Mouse (Mus musculus) bone marrow, adult 2 months (tissue): ENCODE data around the gene Shisa5.

Experiments used
- CTCF ChIP-seq: fragments of 200-500 bp; IDR thresholded peaks from 2 replicates; pipeline ENCODE4 v1.5.1; 2011; ENCODE audit warnings: low read length, control low read depth; ENCODE audit not compliant: control insufficient read depth, insufficient read depth
- POLR2A ChIP-seq: fragments of 200-500 bp; IDR thresholded peaks from 2 replicates; pipeline ENCODE4 v1.6.1; 2011; ENCODE audit warnings: low read depth, mild to moderate bottlenecking, control low read depth, low read length, borderline replicate concordance; ENCODE audit not compliant: control insufficient read depth

- no peak for TF ChIP-seq CTCF
- no peak for TF ChIP-seq POLR2A
These were observed 22.5 kb downstream of the Shisa5 start for GRCm38 (mm10) chr9:109060898-109061295.
